Mouse (Mus musculus): ENCODE data around the gene Bnip1. TPM values are rescaled to one million over a fixed set of nuclear protein-coding genes. Genes with fewer than 3 reads are reported as not detected.

Gene Bnip1
- polyA plus RNA-seq (2015; fragmentation: Nextera tagmentation; extraction: Ambion mirVana) = 28.5 and 29.8 TPM in 2 replicates

DNA sequence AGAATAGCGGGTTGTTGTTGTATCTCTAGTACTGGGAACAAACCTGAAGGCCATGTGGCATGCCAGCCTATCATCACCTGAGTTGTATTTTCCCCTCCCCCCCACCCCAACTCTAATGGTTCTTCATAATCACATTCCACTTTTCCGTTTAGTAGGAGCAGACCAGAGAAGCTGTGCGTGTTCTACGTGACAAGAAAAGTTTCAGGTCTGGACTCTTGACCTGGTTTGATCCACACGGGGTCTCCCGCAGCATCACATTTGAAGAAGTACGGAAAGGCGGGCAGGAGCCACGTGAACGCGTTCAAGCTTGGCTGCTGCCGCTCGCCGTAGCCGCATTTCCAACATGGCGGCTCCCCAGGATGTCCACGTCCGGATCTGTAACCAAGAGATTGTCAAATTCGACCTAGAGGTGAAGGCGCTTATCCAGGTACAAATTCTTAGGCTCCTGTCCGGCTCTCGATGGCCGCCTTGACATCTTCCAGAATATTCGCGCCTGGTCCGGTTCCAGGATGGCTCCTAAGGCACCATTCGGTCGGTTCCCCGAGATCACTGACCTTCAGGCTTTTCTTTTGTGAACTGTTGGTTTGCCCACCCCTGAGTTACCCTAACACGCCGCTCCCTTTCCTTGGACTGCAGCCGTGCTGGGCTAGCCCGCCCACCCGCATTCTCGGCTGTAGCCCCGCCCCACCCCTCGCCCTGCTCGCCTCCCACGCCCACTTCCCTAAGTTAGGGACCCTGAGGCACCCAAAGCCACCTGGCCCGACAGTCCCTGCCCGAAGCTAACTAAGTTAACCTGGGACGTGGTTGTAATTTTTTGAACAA is at the start of gene Bnip1:
TSS of gene Bnip1 (plus strand) at position 317 of the 822 bp plus-strand sequence.

Other genes with a start within 250 kb of the Bnip1 start
- 62.0 and 67.7 TPM in 2 replicates for gene Ergic1, start 219.6 kb upstream of the Bnip1 start, polyA plus RNA-seq (2015; fragmentation: Nextera tagmentation; extraction: Ambion mirVana)
- 35.1 and 42.8 TPM in 2 replicates for gene Dusp1, start 218.9 kb upstream of the Bnip1 start, polyA plus RNA-seq (2015; fragmentation: Nextera tagmentation; extraction: Ambion mirVana)
- gene Atp6v0e, start 117.8 kb upstream of the Bnip1 start, polyA plus RNA-seq (2015; fragmentation: Nextera tagmentation; extraction: Ambion mirVana) = 618 and 896 TPM in 2 replicates
- 16.9 and 24.5 TPM in 2 replicates for gene Crebrf, start 65.4 kb upstream of the Bnip1 start, polyA plus RNA-seq (2015; fragmentation: Nextera tagmentation; extraction: Ambion mirVana)
- not detected in 2 replicates for gene Nkx2-5, start 63.9 kb downstream of the Bnip1 start, polyA plus RNA-seq (2015; fragmentation: Nextera tagmentation; extraction: Ambion mirVana)
- 1.5 and 2.2 TPM in 2 replicates for gene Kifc5b, start 136.0 kb downstream of the Bnip1 start, polyA plus RNA-seq (2015; fragmentation: Nextera tagmentation; extraction: Ambion mirVana)
- gene Phf1, start 152.0 kb downstream of the Bnip1 start, polyA plus RNA-seq (2015; fragmentation: Nextera tagmentation; extraction: Ambion mirVana) = 15.3 and 21.3 TPM in 2 replicates
- 159 and 209 TPM in 2 replicates for gene Cuta, start 158.5 kb downstream of the Bnip1 start, polyA plus RNA-seq (2015; fragmentation: Nextera tagmentation; extraction: Ambion mirVana)
- 0.65 and 0.99 TPM in 2 replicates for gene Syngap1, start 160.2 kb downstream of the Bnip1 start, polyA plus RNA-seq (2015; fragmentation: Nextera tagmentation; extraction: Ambion mirVana)
- gene Zbtb9, start 192.1 kb downstream of the Bnip1 start, polyA plus RNA-seq (2015; fragmentation: Nextera tagmentation; extraction: Ambion mirVana) = 6.2 and 8.2 TPM in 2 replicates
- gene Bak1, start 247.9 kb downstream of the Bnip1 start, polyA plus RNA-seq (2015; fragmentation: Nextera tagmentation; extraction: Ambion mirVana) = 4.3 and 5.3 TPM in 2 replicates